Mouse (Mus musculus) heart, adult 2 months (tissue): Measurements from ENCODE around the gene Ccdc153.

Experiments used
- CTCF ChIP-seq: fragments of 200-600 bp; IDR thresholded peaks from 2 replicates; pipeline ENCODE4 v1.8.1; 2022; ENCODE audit warnings: antibody characterized with exemption, mild to moderate bottlenecking, moderate library complexity
- EP300 ChIP-seq: fragments of 200-500 bp; IDR thresholded peaks from 2 replicates; pipeline ENCODE4 v1.6.1; 2011; ENCODE audit warnings: low read depth, low read length, control low read depth; ENCODE audit not compliant: insufficient read depth
- POLR2A ChIP-seq: fragments of 200-500 bp; IDR thresholded peaks from 2 replicates; pipeline ENCODE4 v1.6.1; 2011; ENCODE audit warnings: mild to moderate bottlenecking, low read depth, low read length, control low read depth; ENCODE audit not compliant: insufficient read depth

DNA sequence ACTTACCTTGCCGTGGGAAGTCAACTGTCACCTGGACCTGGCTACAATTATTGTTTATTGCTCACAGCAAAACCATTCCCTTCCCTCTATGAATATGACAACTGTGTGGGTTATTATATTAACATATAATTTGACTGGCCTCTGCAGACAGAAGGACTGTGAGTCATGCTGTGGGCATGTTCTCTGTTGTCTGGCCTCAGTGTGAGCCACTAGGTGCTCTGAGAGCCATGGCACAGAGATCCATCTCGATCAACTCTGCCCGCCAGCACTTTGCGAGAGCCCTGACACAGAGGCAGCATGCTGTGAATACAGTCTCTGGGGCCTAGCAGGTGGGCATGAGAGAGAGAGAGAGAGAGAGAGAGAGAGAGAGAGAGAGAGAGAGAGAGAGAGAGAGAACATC lies 29.5 kb downstream of the Ccdc153 start:
- TF ChIP-seq CTCF = no peak
- TF ChIP-seq POLR2A = no peak
- no peak for TF ChIP-seq EP300
